Mouse (Mus musculus): ENCODE results near the gene Atp11b. TPM values are rescaled to one million over a fixed set of nuclear protein-coding genes. Genes with fewer than 3 reads are reported as not detected.

Atp11b gene
- polyA plus RNA-seq, 1 experiment from 2014 or later, result 37.1 TPM

GRCm38 (mm10) chr3:35732778-35733147, 21.1 kb upstream of the Atp11b start:
- no peaks in the 10 kb centered on the region for H3K4me1 ChIP-seq
- no peak for ATAC-seq (ENCODE audit: low FRiP score, low read depth)
- no peaks in the 10 kb centered on the region for H3K27me3 ChIP-seq (replicated peaks)
- H3K9me3 ChIP-seq, result no peaks in the 10 kb centered on the region
- no peak overlapping the region for H3K9ac ChIP-seq
- no peaks in the 10 kb centered on the region for H3K36me3 ChIP-seq
- H3K27ac ChIP-seq, result no peak overlapping the region
- no peak overlapping the region for H3K4me2 ChIP-seq (replicated peaks)
- no peak overlapping the region for H3K4me3 ChIP-seq

GRCm38 (mm10) chr3:35734509-35734908, 19.4 kb upstream of the Atp11b start:
- no peaks in the 10 kb centered on the region for H3K4me1 ChIP-seq
- H3K27ac ChIP-seq, result no peak overlapping the region
- H3K9ac ChIP-seq, result no peak overlapping the region
- no peaks in the 10 kb centered on the region for H3K36me3 ChIP-seq
- no peaks in the 10 kb centered on the region for H3K9me3 ChIP-seq
- no peaks in the 10 kb centered on the region for H3K27me3 ChIP-seq (replicated peaks)
- H3K4me2 ChIP-seq (replicated peaks), result no peak overlapping the region
- H3K4me3 ChIP-seq, result no peak overlapping the region
- WGBS, result 80% methylated on average over 4 of the region's 4 CpGs
- ATAC-seq (ENCODE audit: low FRiP score, low read depth), result no peak

- no peaks in the 10 kb centered on the region for H3K36me3 ChIP-seq
- H3K4me2 ChIP-seq (replicated peaks), result no peak overlapping the region
- ATAC-seq (ENCODE audit: low FRiP score, low read depth), result no peak
- no peaks in the 10 kb centered on the region for H3K9me3 ChIP-seq
- H3K27ac ChIP-seq, result no peak overlapping the region
- WGBS, result 85% methylated on average over 3 of the region's 3 CpGs
- no peaks in the 10 kb centered on the region for H3K4me1 ChIP-seq
- H3K4me3 ChIP-seq, result no peak overlapping the region
- H3K9ac ChIP-seq, result no peak overlapping the region
- no peaks in the 10 kb centered on the region for H3K27me3 ChIP-seq (replicated peaks)
Measured at GRCm38 (mm10) chr3:35738071-35738470, 15.8 kb upstream of the Atp11b start.

- Histone ChIP-seq H3K27me3 (replicated peaks) (no peaks in the 10 kb centered on the region), H3K4me1 (no peaks in the 10 kb centered on the region), H3K4me3 (no peak overlapping the region), H3K4me2 (replicated peaks) (no peak overlapping the region), H3K9me3 (no peaks in the 10 kb centered on the region), H3K27ac (no peak overlapping the region), H3K9ac (no peak overlapping the region), H3K36me3 (no peaks in the 10 kb centered on the region)
- WGBS, result 62% methylated on average over 4 of the region's 4 CpGs
- ATAC-seq (ENCODE audit: low FRiP score, low read depth), result no peak
Measured at GRCm38 (mm10) chr3:35745010-35745409, 8.9 kb upstream of the Atp11b start.

- 57% methylated on average over 9 of the region's 9 CpGs for WGBS
Measured at GRCm38 (mm10) chr3:35746840-35747456, 7.0 kb upstream of the Atp11b start.

GRCm38 (mm10) chr3:35750286-35750685, 3.6 kb upstream of the Atp11b start:
- no peak overlapping the region for H3K27ac ChIP-seq
- H3K4me3 ChIP-seq, result no peak overlapping the region
- no peaks in the 10 kb centered on the region for H3K9me3 ChIP-seq
- 63% methylated on average over 5 of the region's 5 CpGs for WGBS
- no peaks in the 10 kb centered on the region for H3K36me3 ChIP-seq
- no peak for ATAC-seq (ENCODE audit: low FRiP score, low read depth)
- no peak overlapping the region for H3K9ac ChIP-seq
- H3K4me2 ChIP-seq (replicated peaks), result no peak overlapping the region
- no peaks in the 10 kb centered on the region for H3K27me3 ChIP-seq (replicated peaks)
- H3K4me1 ChIP-seq, result no peaks in the 10 kb centered on the region

More at GRCm38 (mm10) chr3:35746840-35747456, 7.0 kb upstream of the Atp11b start:
- Histone ChIP-seq H3K27ac (no peak overlapping the region), H3K9me3 (no peaks in the 10 kb centered on the region), H3K27me3 (replicated peaks) (no peaks in the 10 kb centered on the region), H3K4me2 (replicated peaks) (no peak overlapping the region), H3K9ac (no peak overlapping the region), H3K4me1 (no peaks in the 10 kb centered on the region), H3K4me3 (no peak overlapping the region), H3K36me3 (no peaks in the 10 kb centered on the region)
- ATAC-seq (ENCODE audit: low FRiP score, low read depth), result no peak

- Histone ChIP-seq H3K27me3 (replicated peaks) (no peaks in the 10 kb centered on the region), H3K27ac (no peak overlapping the region), H3K4me2 (replicated peaks) (no peak overlapping the region), H3K9ac (no peak overlapping the region), H3K36me3 (no peaks in the 10 kb centered on the region), H3K4me1 (no peaks in the 10 kb centered on the region), H3K9me3 (no peaks in the 10 kb centered on the region), H3K4me3 (no peak overlapping the region)
- no peak for ATAC-seq (ENCODE audit: low FRiP score, low read depth)
- WGBS, result 32% methylated on average over 2 of the region's 2 CpGs
Measured at GRCm38 (mm10) chr3:35751724-35752123, 2.2 kb upstream of the Atp11b start.

GRCm38 (mm10) chr3:35762735-35763134, 8.8 kb downstream of the Atp11b start:
- Histone ChIP-seq H3K9me3 (no peaks in the 10 kb centered on the region), H3K4me2 (replicated peaks) (no peak overlapping the region)
- no peak for ATAC-seq (ENCODE audit: low FRiP score, low read depth)

GRCm38 (mm10) chr3:35764637-35765617, 11.0 kb downstream of the Atp11b start:
- Histone ChIP-seq H3K9ac (no peak overlapping the region), H3K9me3 (peaks cover 4% of the 10 kb centered on the region; the same call in 1 of the 2 replicates), H3K27me3 (replicated peaks) (no peaks in the 10 kb centered on the region), H3K27ac (no peak overlapping the region), H3K4me1 (no peaks in the 10 kb centered on the region), H3K4me2 (replicated peaks) (no peak overlapping the region), H3K4me3 (no peak overlapping the region), H3K36me3 (peaks cover 3% of the 10 kb centered on the region)
- no peak for ATAC-seq (ENCODE audit: low FRiP score, low read depth)
- 89% methylated on average over 7 of the region's 7 CpGs for WGBS

More at GRCm38 (mm10) chr3:35762735-35763134, 8.8 kb downstream of the Atp11b start:
- H3K27ac ChIP-seq, result no peak overlapping the region
- H3K9ac ChIP-seq, result no peak overlapping the region
- no peaks in the 10 kb centered on the region for H3K36me3 ChIP-seq
- H3K4me3 ChIP-seq, result no peak overlapping the region
- H3K4me1 ChIP-seq, result no peaks in the 10 kb centered on the region
- 59% methylated on average over 4 of the region's 4 CpGs for WGBS
- H3K27me3 ChIP-seq (replicated peaks), result no peaks in the 10 kb centered on the region

GRCm38 (mm10) chr3:35779748-35780147, 25.8 kb downstream of the Atp11b start:
- Histone ChIP-seq H3K4me1 (no peaks in the 10 kb centered on the region), H3K4me3 (no peak overlapping the region), H3K9ac (no peak overlapping the region), H3K27me3 (replicated peaks) (no peaks in the 10 kb centered on the region), H3K4me2 (replicated peaks) (no peak overlapping the region), H3K27ac (no peak overlapping the region), H3K9me3 (no peaks in the 10 kb centered on the region), H3K36me3 (no peaks in the 10 kb centered on the region)
- 91% methylated on average over 3 of the region's 3 CpGs for WGBS
- ATAC-seq (ENCODE audit: low FRiP score, low read depth), result no peak

- Histone ChIP-seq H3K27ac (no peak overlapping the region), H3K4me1 (no peaks in the 10 kb centered on the region), H3K4me2 (replicated peaks) (no peak overlapping the region), H3K36me3 (peaks cover 29% of the 10 kb centered on the region), H3K9ac (no peak overlapping the region), H3K9me3 (no peaks in the 10 kb centered on the region), H3K4me3 (no peak overlapping the region), H3K27me3 (replicated peaks) (no peaks in the 10 kb centered on the region)
- WGBS, result 93% methylated on average over 2 of the region's 2 CpGs
- ATAC-seq (ENCODE audit: low FRiP score, low read depth), result no peak
Measured at GRCm38 (mm10) chr3:35802040-35802439, 48.1 kb downstream of the Atp11b start.

GRCm38 (mm10) chr3:35819887-35820286, 66.0 kb downstream of the Atp11b start:
- no peaks in the 10 kb centered on the region for H3K9me3 ChIP-seq
- H3K27ac ChIP-seq, result no peak overlapping the region
- ATAC-seq (ENCODE audit: low FRiP score, low read depth), result no peak
- peaks cover 13% of the 10 kb centered on the region for H3K36me3 ChIP-seq
- no peaks in the 10 kb centered on the region for H3K4me1 ChIP-seq
- 93% methylated on average over 3 of the region's 3 CpGs for WGBS
- H3K9ac ChIP-seq, result no peak overlapping the region
- H3K27me3 ChIP-seq (replicated peaks), result no peaks in the 10 kb centered on the region
- H3K4me3 ChIP-seq, result no peak overlapping the region
- no peak overlapping the region for H3K4me2 ChIP-seq (replicated peaks)
